Mouse (Mus musculus) olfactory bulb, adult 2 months (tissue): ENCODE measurements around the gene Ncl.

Experiments
- CTCF ChIP-seq: fragments of 200-500 bp; IDR thresholded peaks from 2 replicates; pipeline ENCODE4 v1.5.1; 2012; ENCODE audit warnings: low read depth, mild to moderate bottlenecking, low read length, moderate library complexity; ENCODE audit not compliant: insufficient read depth
- POLR2A ChIP-seq: fragments of 200-500 bp; IDR thresholded peaks from 2 replicates; pipeline ENCODE4 v1.6.1; 2012; ENCODE audit warnings: mild to moderate bottlenecking, low read depth, low read length, moderate library complexity; ENCODE audit not compliant: insufficient read depth

DNA sequence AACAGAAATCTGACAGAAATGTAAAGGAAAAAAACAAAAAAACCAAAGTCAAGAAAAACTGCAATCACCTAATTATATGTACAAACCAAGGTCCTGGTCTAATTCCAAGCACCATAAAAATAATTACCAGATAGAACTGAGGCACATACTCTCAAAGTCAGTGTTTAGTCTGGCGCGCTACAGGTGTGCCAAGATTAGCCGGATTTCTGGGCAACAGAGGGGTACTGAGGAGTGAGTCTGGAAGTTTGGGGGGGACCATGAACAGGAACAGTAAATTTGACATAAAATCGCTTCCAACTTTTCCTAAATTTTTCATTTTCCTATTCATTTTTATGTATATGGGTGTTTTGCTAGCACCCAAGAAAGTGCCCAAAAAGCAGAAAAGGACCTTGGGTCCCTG is 13.2 kb downstream of the Ncl start:
- TF ChIP-seq CTCF (no peak), POLR2A (no peak)
